Mouse (Mus musculus) lung, postnatal 4 days (tissue): ENCODE results near the gene Zdhhc20.
A peak's percentile ranks its signal among the peaks of the same experiment; 100 is the strongest.
"Not testable (repeated sequence)": the region's sequence is repeated elsewhere in the genome, so short reads cannot be mapped to it uniquely, and the experiment has no call there.

Experiments
- DNase-seq, 2 experiments: peaks; one replicate each; pipeline ENCODE4 v3.0.0; 2021

Zdhhc20 gene

GRCm38 (mm10) chr14:57890011-57890842 lies at the start of gene Zdhhc20:
Gene Zdhhc20 (minus strand): TSS chr14:57890276.
- DNase-seq = peak; percentile 97 to 98

DNA sequence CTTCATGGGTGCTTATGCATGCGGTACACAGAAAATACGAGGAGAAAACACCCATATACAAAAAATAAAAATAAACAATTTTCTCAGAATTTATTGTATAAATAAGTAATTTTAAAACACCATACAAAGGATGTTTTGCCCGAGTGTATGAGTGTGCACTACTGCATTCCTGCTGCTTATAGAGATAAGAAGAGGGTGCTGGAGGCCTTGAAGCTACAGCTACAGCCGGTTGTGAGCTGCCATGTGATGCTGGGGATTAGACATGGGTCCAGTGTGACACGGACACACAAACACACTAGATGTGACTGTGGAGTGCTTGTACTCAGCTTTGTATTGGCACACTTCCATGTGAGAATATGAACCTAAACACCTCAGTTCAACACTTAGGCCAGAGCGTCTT lies 47.2 kb upstream of the Zdhhc20 start:
- DNase-seq = no peak

GRCm38 (mm10) chr14:57934666-57935065 lies 44.6 kb upstream of the Zdhhc20 start:
- no peak for DNase-seq

DNA sequence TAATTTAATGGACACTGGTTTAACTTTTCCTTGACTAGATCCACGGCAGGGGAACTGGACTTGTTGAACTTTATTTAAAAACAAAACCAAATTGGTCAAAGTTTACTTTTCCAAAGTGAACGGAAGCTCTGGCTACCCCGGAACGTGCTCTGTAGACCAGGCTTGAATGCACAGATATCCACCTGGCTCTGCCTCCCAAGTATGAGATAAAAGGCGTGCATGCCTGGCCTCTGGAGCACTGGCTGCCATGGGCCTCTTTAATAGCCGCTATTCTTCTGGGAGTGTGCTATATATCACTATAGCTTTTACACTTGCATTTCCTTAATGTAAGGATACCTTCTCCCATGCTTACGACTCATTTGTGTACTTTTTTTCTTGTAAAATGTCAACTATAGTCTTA lies 43.5 kb upstream of the Zdhhc20 start:
- DNase-seq = no peak

- no peak for DNase-seq
Observed at GRCm38 (mm10) chr14:57932881-57933443, 42.9 kb upstream of the Zdhhc20 start.

DNA sequence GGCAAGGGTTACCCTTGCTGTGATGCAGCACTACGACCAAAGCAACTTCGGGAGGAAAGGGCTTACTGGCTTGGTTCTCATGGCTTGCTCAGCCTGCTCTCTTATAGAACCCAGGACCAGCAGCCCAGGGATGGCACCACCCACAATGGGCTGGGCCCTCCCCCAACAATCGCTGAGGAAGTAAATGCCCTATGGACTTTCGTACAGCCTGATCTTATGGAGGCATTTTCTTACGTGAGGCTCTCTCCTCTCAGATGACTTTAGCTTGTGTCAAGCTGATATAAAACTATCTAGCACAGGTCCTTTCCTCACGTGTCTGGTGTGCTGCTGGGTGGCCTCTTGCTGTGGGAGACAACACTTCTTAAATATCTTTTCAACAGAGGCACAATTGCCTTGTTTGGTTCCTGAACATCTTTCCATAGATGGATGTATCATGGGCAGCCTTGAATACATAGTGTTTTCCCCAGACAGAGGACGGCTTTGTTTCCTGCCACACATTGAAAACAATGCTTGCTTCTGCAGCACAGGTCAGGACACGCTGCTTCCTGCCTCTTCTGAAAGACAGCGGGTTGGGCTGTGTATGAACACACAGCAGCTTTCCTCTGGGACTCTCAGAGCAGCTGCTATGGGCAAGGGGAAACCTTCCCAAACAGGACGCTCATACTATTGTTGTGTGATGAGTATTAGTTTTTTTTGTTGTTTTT lies 31.5 kb upstream of the Zdhhc20 start:
- DNase-seq = peak; percentile 23 to 34

- DNase-seq = no peak
Observed at GRCm38 (mm10) chr14:57920568-57921310, 30.7 kb upstream of the Zdhhc20 start.

GRCm38 (mm10) chr14:57919148-57919875 lies 29.2 kb upstream of the Zdhhc20 start:
- no peak for DNase-seq

- no peak for DNase-seq
Observed at GRCm38 (mm10) chr14:57915341-57915740, 25.3 kb upstream of the Zdhhc20 start.

DNA sequence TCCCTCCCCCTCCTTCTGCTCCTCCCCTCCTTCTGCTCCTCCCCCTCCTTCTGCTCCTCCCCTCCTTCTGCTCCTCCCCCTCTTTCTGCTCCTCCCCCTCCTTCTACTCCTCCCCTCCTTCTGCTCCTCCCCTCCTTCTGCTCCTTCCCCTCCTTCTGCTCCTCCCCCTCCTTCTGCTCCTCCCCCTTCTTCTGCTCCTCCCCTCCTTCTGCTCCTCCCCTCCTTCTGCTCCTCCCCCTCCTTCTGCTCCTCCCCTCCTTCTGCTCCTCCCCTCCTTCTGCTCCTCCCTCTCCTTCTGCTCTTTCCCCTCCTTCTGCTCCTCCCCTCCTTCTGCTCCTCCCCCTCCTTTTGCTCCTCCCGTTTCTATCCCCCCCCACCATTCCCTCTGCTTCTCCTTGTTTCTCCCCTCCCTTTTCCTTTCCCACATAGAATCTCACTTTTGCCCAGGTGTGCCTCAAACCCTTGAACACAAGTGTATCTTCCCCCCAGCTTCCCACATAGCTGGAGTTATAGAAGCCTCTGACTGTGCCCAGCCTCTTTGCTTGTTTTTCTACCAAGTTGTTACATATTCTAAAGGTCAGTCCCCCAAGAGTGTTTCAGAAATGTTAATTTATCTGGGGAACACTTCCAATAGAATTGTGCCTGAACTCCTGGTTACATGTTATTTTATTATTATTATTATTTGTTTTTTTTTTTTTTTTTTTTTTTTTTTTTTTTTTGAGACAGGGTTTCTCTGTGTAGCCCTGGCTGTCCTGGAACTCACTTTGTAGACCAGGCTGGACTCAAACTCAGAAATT lies 22.3 kb upstream of the Zdhhc20 start:
- DNase-seq = not testable (repeated sequence)

DNA sequence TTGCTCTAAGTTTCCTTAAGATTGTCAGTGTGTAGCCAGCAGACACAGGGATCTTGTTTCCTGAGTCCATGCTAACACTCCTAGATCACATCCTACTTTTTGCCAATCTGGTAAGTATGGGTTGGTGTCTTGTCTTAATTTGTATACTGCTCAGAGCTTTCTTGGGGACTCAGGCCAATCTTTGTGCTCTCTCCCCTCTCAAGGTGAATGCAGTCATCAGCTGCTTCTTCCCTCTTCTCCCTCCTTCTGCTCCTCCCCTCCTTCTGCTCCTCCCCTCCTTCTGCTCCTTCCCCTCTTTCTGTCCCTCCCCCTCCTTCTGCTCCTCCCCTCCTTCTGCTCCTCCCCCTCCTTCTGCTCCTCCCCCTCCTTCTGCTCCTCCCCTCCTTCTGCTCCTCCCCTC lies 21.7 kb upstream of the Zdhhc20 start:
- DNase-seq = not testable (repeated sequence)

DNA sequence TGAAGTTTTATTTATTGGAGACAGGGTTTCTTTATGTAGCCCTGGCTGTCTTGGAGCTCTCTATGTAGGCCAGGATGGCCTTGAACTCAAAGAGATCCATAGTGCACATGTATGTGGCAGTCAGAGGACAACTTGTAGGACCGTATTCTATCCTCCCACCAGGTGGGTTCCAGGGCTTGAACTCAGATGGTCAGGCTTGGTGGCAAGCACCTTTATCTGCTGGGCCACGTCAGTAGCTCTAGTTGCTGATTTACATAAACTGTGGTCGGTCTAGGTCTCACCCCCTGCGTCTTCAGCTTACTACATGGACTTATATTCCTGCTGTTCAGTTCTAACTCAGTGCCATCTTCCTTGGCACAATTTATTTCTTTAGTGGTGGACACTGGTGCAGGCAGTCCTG lies 21.2 kb upstream of the Zdhhc20 start:
- DNase-seq = no peak

DNA sequence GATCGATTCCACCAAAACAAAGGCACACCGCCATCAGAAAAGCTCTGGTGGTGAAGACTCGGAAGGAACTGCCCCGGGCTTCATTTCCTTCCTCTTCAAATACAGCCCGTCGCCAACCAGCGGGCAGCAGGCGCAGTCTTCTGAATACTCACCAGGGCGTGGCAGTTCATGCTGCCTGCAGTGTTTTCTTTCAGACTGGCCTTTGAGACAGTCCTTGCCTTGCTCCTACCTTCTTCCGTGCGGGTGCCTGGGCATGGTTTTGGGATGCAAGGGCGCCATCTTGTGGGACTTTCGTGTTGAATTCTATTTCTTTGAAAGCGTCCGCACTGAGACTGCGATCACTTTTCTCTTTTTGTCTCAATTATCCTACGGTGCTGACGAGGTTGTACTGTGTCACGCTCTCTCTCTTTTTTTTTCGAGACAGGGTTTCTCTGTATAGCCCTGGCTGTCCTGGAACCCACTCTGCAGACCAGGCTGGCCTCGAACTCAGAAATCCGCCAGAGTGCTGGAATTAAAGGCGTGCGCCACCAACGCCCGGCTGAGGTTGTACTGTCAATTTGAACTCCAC lies 20.5 kb upstream of the Zdhhc20 start:
- DNase-seq = peak; percentile 91 to 92

- DNase-seq = no peak
Observed at GRCm38 (mm10) chr14:57909297-57909696, 19.2 kb upstream of the Zdhhc20 start.

DNA sequence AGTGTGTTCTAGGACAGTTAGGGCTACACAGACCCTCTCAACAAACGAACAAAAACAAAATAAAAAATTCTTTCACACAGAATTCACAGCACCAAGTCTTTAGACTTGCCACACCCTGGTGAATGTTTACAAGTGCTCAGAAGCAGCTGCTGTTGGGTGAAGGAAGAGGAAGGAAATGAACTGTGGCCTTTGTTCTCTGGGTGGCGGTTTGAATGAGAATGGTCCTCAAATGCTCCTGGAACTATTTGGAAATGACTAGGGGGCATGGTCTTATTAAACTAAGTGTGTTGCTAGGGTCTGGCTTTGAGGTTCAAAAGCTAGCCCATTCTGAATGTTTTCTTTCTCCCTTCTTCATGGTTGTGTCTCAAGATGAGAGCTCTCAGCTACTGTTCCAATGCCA lies 18.4 kb upstream of the Zdhhc20 start:
- peak in 1 of 2 experiments; percentile 27 for DNase-seq

GRCm38 (mm10) chr14:57901998-57902397 lies 11.9 kb upstream of the Zdhhc20 start:
- no peak for DNase-seq

- no peak for DNase-seq
Observed at GRCm38 (mm10) chr14:57896882-57897281, 6.8 kb upstream of the Zdhhc20 start.

GRCm38 (mm10) chr14:57896088-57896871 lies 6.2 kb upstream of the Zdhhc20 start:
- DNase-seq = not testable (repeated sequence)

GRCm38 (mm10) chr14:57894346-57894745 lies 4.3 kb upstream of the Zdhhc20 start:
- DNase-seq = no peak

DNA sequence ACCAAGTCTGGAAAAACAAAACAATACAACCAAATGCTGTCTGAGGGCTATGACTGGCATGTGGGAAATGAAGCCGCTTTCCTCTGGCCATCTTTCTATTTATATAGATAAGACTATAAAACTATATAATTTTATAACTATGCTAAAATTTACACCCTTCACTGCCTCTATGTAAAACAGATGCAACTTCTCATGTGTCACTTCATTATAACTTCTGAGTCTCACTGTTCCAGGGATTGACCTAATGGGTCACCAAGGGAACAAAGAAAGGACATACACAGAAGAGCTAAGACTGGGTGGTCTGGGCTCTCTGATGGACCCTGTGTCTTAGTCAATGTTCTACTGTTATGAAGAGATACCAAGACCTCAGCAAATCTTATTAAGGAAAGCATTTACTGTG lies 2.9 kb upstream of the Zdhhc20 start:
- no peak for DNase-seq
